Mouse (Mus musculus) lung, postnatal 4 days (tissue): ENCODE results near the gene Nme7.
A peak's percentile ranks its signal among the peaks of the same experiment; 100 is the strongest.

Experiments
- DNase-seq, 2 experiments: peaks; one replicate each; pipeline ENCODE4 v3.0.0; 2021

Nme7 gene

DNA sequence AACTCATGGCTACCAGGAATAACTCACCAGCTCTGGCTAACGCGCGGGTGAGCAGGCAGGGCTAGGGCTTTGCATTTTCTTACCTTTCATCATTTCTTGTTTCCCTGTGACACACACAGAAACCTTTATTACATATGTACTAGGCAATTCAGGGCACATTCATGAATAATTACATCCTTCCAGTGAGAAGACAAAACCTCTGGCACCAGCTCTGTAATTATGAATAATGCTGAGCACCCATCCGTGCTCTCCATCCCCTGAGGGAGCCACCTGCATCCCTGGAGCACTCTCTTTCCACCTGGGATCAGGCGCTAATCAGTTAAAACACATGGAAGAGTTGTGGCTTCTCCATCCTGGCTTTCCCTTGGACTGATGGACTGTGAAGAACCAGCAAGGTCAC is at the start of gene Nme7:
Gene Nme7 (plus strand): TSS at position 301 of the 400 bp plus-strand sequence.
- DNase-seq = no peak

DNA sequence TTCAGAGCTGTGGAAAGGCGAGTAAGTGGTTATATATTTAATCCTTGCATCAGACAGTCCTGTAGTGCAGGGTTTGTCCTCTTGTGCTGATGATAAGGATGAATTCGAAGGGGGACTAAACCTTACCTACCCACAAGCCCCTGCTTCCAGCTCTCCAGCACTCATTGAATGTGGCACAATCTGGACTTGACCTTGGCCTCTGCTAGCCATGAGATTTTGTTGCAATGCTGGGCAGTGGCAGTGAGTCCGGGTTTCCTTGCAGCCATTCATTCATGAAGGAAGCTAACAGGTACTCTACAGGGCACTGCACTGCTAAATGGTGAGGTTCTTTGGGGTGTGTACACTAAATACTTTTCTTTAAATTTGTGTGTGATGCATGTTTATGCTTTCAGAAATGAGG is 49.1 kb upstream of the Nme7 start:
- DNase-seq = no peak

DNA sequence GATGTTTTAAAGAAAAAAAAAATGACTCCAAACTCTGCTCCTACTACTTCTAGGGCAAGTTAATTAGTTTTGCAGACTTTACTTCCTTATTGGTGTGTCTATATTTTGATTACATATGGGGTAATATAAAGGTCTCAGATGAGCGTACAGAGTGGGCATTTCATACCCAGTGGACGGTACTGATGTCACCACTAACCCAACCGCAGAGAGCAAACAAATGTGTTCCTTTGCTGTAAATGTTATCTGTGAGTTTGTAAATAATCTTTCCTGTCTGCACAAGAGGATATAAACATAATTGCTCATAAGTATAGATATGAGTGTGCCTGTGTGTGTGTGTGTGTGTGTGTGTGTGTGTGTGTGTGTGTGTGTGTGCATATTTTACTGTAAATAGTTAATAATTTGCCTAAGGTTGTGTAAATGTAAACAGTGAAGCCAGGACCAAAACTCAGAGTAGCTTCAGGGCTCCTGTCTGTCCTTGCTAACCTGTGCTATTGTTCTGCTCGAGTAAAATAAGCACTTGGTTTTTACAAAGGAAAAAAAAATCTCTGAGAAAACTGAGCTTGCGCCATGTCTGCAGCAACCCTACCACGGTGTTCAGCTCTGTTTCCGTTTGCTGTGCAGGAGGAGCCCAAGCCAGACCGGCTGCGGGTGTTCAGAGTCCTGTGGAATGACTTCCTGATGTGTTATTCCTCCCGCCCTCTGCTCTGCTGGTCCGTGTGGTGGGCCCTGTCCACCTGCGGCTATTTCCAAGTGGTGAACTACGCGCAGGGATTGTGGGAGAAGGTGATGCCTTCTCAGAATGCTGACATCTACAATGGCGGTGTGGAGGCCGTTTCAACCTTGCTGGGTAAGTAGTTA is 43.5 kb upstream of the Nme7 start:
- peak in 1 of 2 experiments; percentile 30 for DNase-seq

DNA sequence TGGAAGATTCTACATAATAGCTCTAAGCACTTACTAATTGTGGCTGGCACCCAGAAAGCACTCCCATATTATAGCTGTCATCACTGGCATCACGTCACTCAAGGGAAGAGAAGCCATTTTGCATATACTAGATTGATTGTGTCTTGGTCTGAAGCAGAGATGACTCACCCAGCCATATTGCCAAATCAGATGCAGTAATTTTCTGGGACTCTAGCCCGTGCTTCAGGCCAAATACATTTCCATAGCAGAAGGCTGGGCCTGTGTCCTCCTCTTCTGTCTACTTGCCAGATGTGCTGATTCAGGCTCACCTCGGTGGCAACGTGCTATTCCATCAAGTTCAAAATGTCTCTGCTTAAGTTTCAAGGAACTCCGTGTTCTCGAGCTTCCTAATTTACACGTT is 42.4 kb upstream of the Nme7 start:
- DNase-seq = peak; percentile 14 to 47

DNA sequence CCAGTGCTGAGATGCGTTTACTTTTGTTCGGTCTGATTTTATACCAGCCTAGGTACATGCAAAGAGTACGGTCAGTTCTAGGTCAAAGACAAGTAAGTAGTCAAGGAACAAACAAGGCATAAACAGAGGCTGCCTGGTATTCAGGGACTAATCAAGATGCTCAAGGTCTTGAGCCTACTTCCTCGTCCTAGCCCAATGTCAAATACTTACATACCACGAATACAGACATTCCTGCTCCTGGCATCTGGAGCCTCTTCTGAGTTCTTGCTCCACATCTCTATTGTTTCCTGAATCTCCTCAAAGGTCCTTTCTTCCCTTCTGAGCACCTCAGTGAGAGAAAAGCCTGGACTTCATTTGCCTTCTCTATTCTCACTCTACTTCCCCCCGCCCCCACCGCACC is 33.0 kb upstream of the Nme7 start:
- DNase-seq = no peak

- no peak for DNase-seq
Measured at GRCm38 (mm10) chr1:164273659-164274058, 30.3 kb upstream of the Nme7 start.

DNA sequence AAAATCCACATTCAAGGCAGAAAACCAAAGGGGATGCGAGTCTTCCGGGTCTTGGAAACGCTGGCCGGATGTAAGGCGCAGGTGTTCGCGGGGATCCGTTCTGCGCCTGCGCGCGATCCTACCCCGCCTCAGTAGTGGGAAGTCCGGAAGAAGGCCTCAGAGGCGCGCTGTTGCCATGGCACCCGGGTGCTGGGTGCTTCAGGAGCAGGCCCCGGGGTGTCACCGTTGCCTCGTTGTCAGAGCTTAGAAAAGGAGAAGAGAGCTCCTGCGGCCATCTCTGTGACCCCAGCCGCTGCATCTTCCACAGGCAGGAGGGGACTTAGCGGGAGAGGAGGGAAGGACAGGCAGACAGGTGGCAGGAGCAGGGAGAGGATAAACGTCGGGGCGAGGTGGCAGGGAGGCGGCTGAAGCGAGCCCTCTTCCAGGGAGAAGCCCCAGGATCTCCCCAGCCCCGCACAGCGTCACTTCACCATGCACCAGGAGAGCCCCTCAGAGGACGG is 28.4 kb upstream of the Nme7 start, which contains the start of gene Ccdc181:
Gene Ccdc181 (plus strand): TSS at position 131 of the 500 bp plus-strand sequence.
- peak; percentile 93 to 95 for DNase-seq

- DNase-seq = no peak
Measured at GRCm38 (mm10) chr1:164276552-164276951, 27.4 kb upstream of the Nme7 start.

DNA sequence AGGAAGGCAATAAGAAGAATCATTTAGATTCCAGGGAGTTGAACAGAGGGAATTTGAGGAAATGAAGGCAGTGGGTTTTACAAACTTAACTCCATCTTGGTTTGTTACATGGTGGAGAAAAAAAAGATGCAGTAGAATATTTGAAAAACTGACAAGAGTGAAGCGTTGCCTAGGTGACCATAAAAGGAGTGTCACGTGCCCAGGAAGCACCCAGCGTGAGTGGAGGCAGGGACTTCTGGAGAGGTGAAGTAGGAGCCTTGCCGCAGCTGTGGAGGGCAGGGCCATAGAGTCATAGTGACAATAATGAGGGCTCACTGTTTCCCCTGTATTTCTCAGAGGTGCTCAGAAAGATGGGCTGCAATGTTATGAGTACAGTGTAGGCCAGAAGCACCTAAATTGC is 24.6 kb upstream of the Nme7 start:
- no peak for DNase-seq

- DNase-seq = no peak
Measured at GRCm38 (mm10) chr1:164284007-164284406, 19.9 kb upstream of the Nme7 start.

GRCm38 (mm10) chr1:164287406-164287805 is 16.5 kb upstream of the Nme7 start:
- DNase-seq = no peak

- DNase-seq = no peak
Measured at GRCm38 (mm10) chr1:164292040-164292439, 11.9 kb upstream of the Nme7 start.

GRCm38 (mm10) chr1:164294071-164294470 is 9.8 kb upstream of the Nme7 start:
- DNase-seq = no peak

GRCm38 (mm10) chr1:164296473-164296872 is 7.4 kb upstream of the Nme7 start:
- no peak for DNase-seq

- no peak for DNase-seq
Measured at GRCm38 (mm10) chr1:164301949-164302348, 2.0 kb upstream of the Nme7 start.

DNA sequence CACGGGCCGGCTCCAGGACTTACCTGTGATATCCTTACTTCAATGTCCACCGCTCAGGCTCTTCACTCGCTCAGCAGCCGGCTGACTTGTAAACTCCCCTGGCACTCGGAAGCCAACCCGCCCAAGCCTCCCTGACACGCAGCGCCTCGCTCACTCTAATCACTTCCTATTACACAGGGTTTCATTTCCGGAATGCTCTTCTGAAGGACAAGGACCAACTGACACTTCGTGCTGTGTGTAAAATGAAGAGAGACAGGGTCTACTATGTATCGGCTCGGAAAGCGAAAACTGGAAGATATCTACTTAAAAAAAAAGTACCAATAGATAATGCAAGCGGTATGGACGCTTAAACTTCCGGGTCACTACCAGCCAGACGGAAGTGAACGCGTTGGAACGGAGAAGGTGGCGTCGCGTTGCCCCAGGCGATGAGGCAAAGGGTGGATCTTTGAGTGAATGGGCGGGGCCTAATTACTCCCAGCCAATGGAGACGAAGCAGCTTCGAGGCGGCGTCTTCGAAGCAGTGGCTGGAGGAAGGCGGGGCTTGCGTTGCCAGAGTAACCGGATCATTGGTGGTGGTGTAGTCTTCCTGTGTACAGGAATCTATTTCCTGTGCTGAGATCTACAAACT is 3.3 kb downstream of the Nme7 start, which contains the start of gene Blzf1:
Gene Blzf1 (minus strand): TSS at position 366 of the 628 bp plus-strand sequence.
- peak; percentile 97 for DNase-seq

DNA sequence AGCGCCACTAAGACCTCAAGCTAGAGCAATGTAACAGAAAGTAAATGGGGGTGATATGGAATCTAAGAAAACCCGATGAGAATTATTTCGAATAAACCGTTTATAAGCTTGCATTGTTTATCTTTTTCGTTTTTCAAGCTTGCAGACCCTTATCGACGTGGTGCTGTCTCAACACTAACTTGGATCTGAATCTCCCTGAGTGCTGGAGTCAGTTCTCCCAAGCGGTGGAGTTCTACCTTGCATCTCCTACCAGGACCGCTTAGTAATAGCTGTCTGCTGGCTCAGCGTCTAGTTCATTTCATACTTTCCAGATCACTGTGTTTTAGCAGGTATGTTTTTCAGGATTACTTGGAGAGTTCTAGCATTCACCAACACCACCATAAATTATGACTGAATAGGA is 4.0 kb downstream of the Nme7 start:
- no peak for DNase-seq

- DNase-seq = no peak
Measured at GRCm38 (mm10) chr1:164314085-164314484, 10.2 kb downstream of the Nme7 start.

DNA sequence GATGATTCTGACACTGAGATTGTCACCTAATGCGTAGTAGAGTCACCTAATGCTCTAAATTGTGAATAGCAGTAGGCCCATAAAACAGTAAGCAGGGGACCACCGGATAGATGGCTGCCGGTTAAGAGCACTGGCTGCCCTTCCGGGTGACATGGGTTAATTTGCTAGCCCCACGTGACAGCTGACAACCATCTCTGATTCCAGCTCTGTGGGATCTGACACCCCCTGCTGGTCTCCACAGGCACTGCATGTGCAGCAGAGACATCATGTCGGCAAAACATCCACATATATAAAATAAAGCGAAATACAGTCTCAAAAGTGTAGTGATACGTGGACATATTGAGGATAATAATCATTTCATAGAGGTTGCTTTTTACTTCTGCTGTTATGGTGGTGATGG is 11.3 kb downstream of the Nme7 start:
- DNase-seq = peak; percentile 27 to 56

- DNase-seq = peak; percentile 30 to 74
Measured at GRCm38 (mm10) chr1:164316697-164317096, 12.8 kb downstream of the Nme7 start.

DNA sequence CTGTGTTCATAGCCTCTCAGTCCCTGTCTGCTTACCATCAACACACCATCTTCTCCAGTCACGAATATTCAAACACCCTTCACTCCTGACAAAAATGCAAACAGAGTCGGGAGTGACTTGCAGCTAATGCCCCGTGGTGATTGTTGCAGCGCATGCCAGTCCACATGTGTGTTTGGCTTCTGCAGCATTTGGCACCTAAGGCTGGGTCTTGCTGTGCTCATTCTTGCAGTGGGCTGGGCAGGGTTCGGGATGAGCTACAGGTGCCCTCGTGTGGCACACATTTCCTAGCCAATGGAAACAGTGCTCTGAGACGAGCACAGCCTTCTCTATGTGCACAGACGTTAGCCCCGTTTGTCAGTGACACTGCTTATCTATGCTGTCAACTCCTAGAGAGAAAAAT is 13.3 kb downstream of the Nme7 start:
- DNase-seq = no peak

- DNase-seq = no peak
Measured at GRCm38 (mm10) chr1:164318474-164318873, 14.6 kb downstream of the Nme7 start.

GRCm38 (mm10) chr1:164319542-164320140 is 15.7 kb downstream of the Nme7 start:
- peak; percentile 10 to 36 for DNase-seq
